Mouse (Mus musculus): ENCODE measurements around the gene Adgre5. TPM values are rescaled to one million over a fixed set of nuclear protein-coding genes. Genes with fewer than 3 reads are reported as not detected.

Gene Adgre5
- polyA plus RNA-seq, 1 experiment: 232 TPM

- Histone ChIP-seq H3K4me3 (ENCODE audit: extremely low read depth, insufficient read depth, insufficient read length) (no peak overlapping the region), H3K36me3 (ENCODE audit: control insufficient read depth, insufficient read depth, low read length) (no peaks in the 10 kb centered on the region), H3K27me3 (ENCODE audit: control insufficient read depth, insufficient read depth, low read length) (no peaks in the 10 kb centered on the region), H3K4me1 (ENCODE audit: control insufficient read depth, insufficient read depth, insufficient read length) (peaks cover 2% of the 10 kb centered on the region; the same call in 1 of the 2 replicates), H3K27ac (ENCODE audit: insufficient read depth, low read length) (no peak overlapping the region)
- no peak for DNase-seq (ENCODE audit: low read depth in 1 of 2, low spot score in 2 of 2)
- 70% methylated on average over 6 of the region's 6 CpGs for WGBS
- no peak for TF ChIP-seq CTCF (IDR thresholded peaks at IDR 0.05; ENCODE audit: extremely low read depth, insufficient read depth, insufficient read length, insufficient replicate concordance)
- TF ChIP-seq POLR2A (IDR thresholded peaks at IDR 0.05; ENCODE audit: low read depth, low read length): no peak
These were observed 16.0 kb upstream of the Adgre5 start for GRCm38 (mm10) chr8:83757084-83757607.

- no peaks in the 10 kb centered on the region for H3K36me3 ChIP-seq (ENCODE audit: control insufficient read depth, insufficient read depth, low read length)
- H3K4me1 ChIP-seq (ENCODE audit: control insufficient read depth, insufficient read depth, insufficient read length): peaks cover 2% of the 10 kb centered on the region; the same call in 1 of the 2 replicates
- H3K4me3 ChIP-seq (ENCODE audit: extremely low read depth, insufficient read depth, insufficient read length): no peak overlapping the region
- 95% methylated on average over 3 of the region's 3 CpGs for WGBS
- no peak overlapping the region for H3K27ac ChIP-seq (ENCODE audit: insufficient read depth, low read length)
- no peaks in the 10 kb centered on the region for H3K27me3 ChIP-seq (ENCODE audit: control insufficient read depth, insufficient read depth, low read length)
- no peak for DNase-seq (ENCODE audit: low read depth in 1 of 2, low spot score in 2 of 2)
- TF ChIP-seq CTCF (IDR thresholded peaks at IDR 0.05; ENCODE audit: extremely low read depth, insufficient read depth, insufficient read length, insufficient replicate concordance) (no peak), POLR2A (IDR thresholded peaks at IDR 0.05; ENCODE audit: low read depth, low read length) (no peak)
These were observed 15.1 kb upstream of the Adgre5 start for GRCm38 (mm10) chr8:83756273-83756672.

- TF ChIP-seq CTCF (IDR thresholded peaks at IDR 0.05; ENCODE audit: extremely low read depth, insufficient read depth, insufficient read length, insufficient replicate concordance): no peak
- no peak for TF ChIP-seq POLR2A (IDR thresholded peaks at IDR 0.05; ENCODE audit: low read depth, low read length)
- Histone ChIP-seq H3K4me1 (ENCODE audit: control insufficient read depth, insufficient read depth, insufficient read length) (peaks cover 18% of the 10 kb centered on the region; the same call in 1 of the 2 replicates), H3K27me3 (ENCODE audit: control insufficient read depth, insufficient read depth, low read length) (no peaks in the 10 kb centered on the region), H3K27ac (ENCODE audit: insufficient read depth, low read length) (no peak overlapping the region), H3K4me3 (ENCODE audit: extremely low read depth, insufficient read depth, insufficient read length) (no peak overlapping the region), H3K36me3 (ENCODE audit: control insufficient read depth, insufficient read depth, low read length) (no peaks in the 10 kb centered on the region)
- no peak for DNase-seq (ENCODE audit: low read depth in 1 of 2, low spot score in 2 of 2)
- WGBS: 65% methylated on average over 3 of the region's 3 CpGs
These were observed 13.0 kb upstream of the Adgre5 start for GRCm38 (mm10) chr8:83754149-83754548.

GRCm38 (mm10) chr8:83749265-83749664 is 8.1 kb upstream of the Adgre5 start:
- peak in 1 of 2 experiments; percentile 34 for DNase-seq (ENCODE audit: low read depth in 1 of 2, low spot score in 2 of 2)
- peak overlapping the region; percentile 94 for H3K27ac ChIP-seq (ENCODE audit: insufficient read depth, low read length)
- 35% methylated on average over 9 of the region's 9 CpGs for WGBS
- no peaks in the 10 kb centered on the region for H3K36me3 ChIP-seq (ENCODE audit: control insufficient read depth, insufficient read depth, low read length)
- TF ChIP-seq POLR2A (IDR thresholded peaks at IDR 0.05; ENCODE audit: low read depth, low read length) (no peak), CTCF (IDR thresholded peaks at IDR 0.05; ENCODE audit: extremely low read depth, insufficient read depth, insufficient read length, insufficient replicate concordance) (no peak)
- H3K27me3 ChIP-seq (ENCODE audit: control insufficient read depth, insufficient read depth, low read length): no peaks in the 10 kb centered on the region
- peaks cover 26% of the 10 kb centered on the region for H3K4me1 ChIP-seq (ENCODE audit: control insufficient read depth, insufficient read depth, insufficient read length)
- H3K4me3 ChIP-seq (ENCODE audit: extremely low read depth, insufficient read depth, insufficient read length): no peak overlapping the region

GRCm38 (mm10) chr8:83748708-83749107 is 7.6 kb upstream of the Adgre5 start:
- H3K27ac ChIP-seq (ENCODE audit: insufficient read depth, low read length): peak overlapping the region; percentile 94
- H3K4me3 ChIP-seq (ENCODE audit: extremely low read depth, insufficient read depth, insufficient read length): peak overlapping the region; percentile 39; the same call in 1 of the 2 replicates
- peak; percentile 86 to 97 for DNase-seq (ENCODE audit: low read depth in 1 of 2, low spot score in 2 of 2)
- H3K36me3 ChIP-seq (ENCODE audit: control insufficient read depth, insufficient read depth, low read length): no peaks in the 10 kb centered on the region
- H3K4me1 ChIP-seq (ENCODE audit: control insufficient read depth, insufficient read depth, insufficient read length): peaks cover 26% of the 10 kb centered on the region
- TF ChIP-seq CTCF (IDR thresholded peaks at IDR 0.05; ENCODE audit: extremely low read depth, insufficient read depth, insufficient read length, insufficient replicate concordance): no peak
- TF ChIP-seq POLR2A (IDR thresholded peaks at IDR 0.05; ENCODE audit: low read depth, low read length): peak; percentile 75
- no peaks in the 10 kb centered on the region for H3K27me3 ChIP-seq (ENCODE audit: control insufficient read depth, insufficient read depth, low read length)
- 2% methylated on average over 3 of the region's 3 CpGs for WGBS

GRCm38 (mm10) chr8:83747661-83748346 is 6.7 kb upstream of the Adgre5 start:
- 2% methylated on average over 28 of the region's 28 CpGs for WGBS
- DNase-seq (ENCODE audit: low read depth in 1 of 2, low spot score in 2 of 2): peak; percentile 73 to 81
- TF ChIP-seq CTCF (IDR thresholded peaks at IDR 0.05; ENCODE audit: extremely low read depth, insufficient read depth, insufficient read length, insufficient replicate concordance): no peak
- TF ChIP-seq POLR2A (IDR thresholded peaks at IDR 0.05; ENCODE audit: low read depth, low read length): peak; percentile 4; the same call in 1 of the 2 replicates

GRCm38 (mm10) chr8:83744070-83744469 is 2.9 kb upstream of the Adgre5 start:
- Histone ChIP-seq H3K4me1 (ENCODE audit: control insufficient read depth, insufficient read depth, insufficient read length) (peaks cover 28% of the 10 kb centered on the region), H3K27me3 (ENCODE audit: control insufficient read depth, insufficient read depth, low read length) (no peaks in the 10 kb centered on the region), H3K27ac (ENCODE audit: insufficient read depth, low read length) (no peak overlapping the region), H3K36me3 (ENCODE audit: control insufficient read depth, insufficient read depth, low read length) (no peaks in the 10 kb centered on the region), H3K4me3 (ENCODE audit: extremely low read depth, insufficient read depth, insufficient read length) (no peak overlapping the region)
- no peak for DNase-seq (ENCODE audit: low read depth in 1 of 2, low spot score in 2 of 2)
- no peak for TF ChIP-seq CTCF (IDR thresholded peaks at IDR 0.05; ENCODE audit: extremely low read depth, insufficient read depth, insufficient read length, insufficient replicate concordance)
- no peak for TF ChIP-seq POLR2A (IDR thresholded peaks at IDR 0.05; ENCODE audit: low read depth, low read length)
- WGBS: 88% methylated on average over 4 of the region's 4 CpGs

More at GRCm38 (mm10) chr8:83747661-83748346, 6.7 kb upstream of the Adgre5 start:
- Histone ChIP-seq H3K36me3 (ENCODE audit: control insufficient read depth, insufficient read depth, low read length) (no peaks in the 10 kb centered on the region), H3K27me3 (ENCODE audit: control insufficient read depth, insufficient read depth, low read length) (no peaks in the 10 kb centered on the region), H3K27ac (ENCODE audit: insufficient read depth, low read length) (peak overlapping the region; percentile 93), H3K4me3 (ENCODE audit: extremely low read depth, insufficient read depth, insufficient read length) (peak overlapping the region; percentile 43), H3K4me1 (ENCODE audit: control insufficient read depth, insufficient read depth, insufficient read length) (peaks cover 29% of the 10 kb centered on the region)
